Mouse (Mus musculus) liver, embryonic 12.5 days (tissue): ENCODE results near the gene Cnst. TPM values are rescaled to one million over a fixed set of nuclear protein-coding genes. Genes with fewer than 3 reads are reported as not detected.

Source experiments
- ATAC-seq: fragments of 200-750 bp; cut with Nextera tagmentation; 2 replicates; pipeline ENCODE4 v1.8.0; 2017; ENCODE audit warnings: moderate number of reproducible peaks, mild to moderate bottlenecking, moderate library complexity
- H3K27ac ChIP-seq: fragments of 300-500 bp; sonication (generic); 2 replicates; pipeline ENCODE4 v1.5.1; 2016; ENCODE audit warnings: mild to moderate bottlenecking
- H3K27me3 ChIP-seq: fragments of 300-500 bp; sonication (generic); replicated peaks from 2 replicates; pipeline ENCODE4 v1.6.1; 2016; ENCODE audit warnings: mild to moderate bottlenecking, moderate library complexity
- H3K36me3 ChIP-seq: fragments of 300-500 bp; sonication (generic); 2 replicates; pipeline ENCODE4 v1.6.1; 2016; ENCODE audit warnings: mild to moderate bottlenecking, moderate library complexity
- H3K4me1 ChIP-seq: fragments of 300-500 bp; sonication (generic); 2 replicates; pipeline ENCODE4 v1.6.1; 2016
- H3K4me2 ChIP-seq: fragments of 300-500 bp; sonication (generic); 2 replicates; pipeline ENCODE4 v1.6.1; 2016; ENCODE audit warnings: mild to moderate bottlenecking, moderate library complexity
- H3K4me3 ChIP-seq: fragments of 300-500 bp; sonication (generic); 2 replicates; pipeline ENCODE4 v1.5.1; 2016; ENCODE audit warnings: mild to moderate bottlenecking, moderate library complexity
- H3K9ac ChIP-seq: fragments of 300-500 bp; sonication (generic); 2 replicates; pipeline ENCODE4 v1.6.1; 2016; ENCODE audit warnings: mild to moderate bottlenecking, moderate library complexity
- H3K9me3 ChIP-seq: fragments of 300-500 bp; sonication (generic); replicated peaks from 2 replicates; pipeline ENCODE4 v1.6.1; 2016; ENCODE audit warnings: mild to moderate bottlenecking, moderate library complexity
- WGBS: fragments of 180-500 bp; shearing (Covaris S2); methylation state at CpG from one replicate; pipeline ENCODE4 v1.1.7; 2016; ENCODE audit not compliant: insufficient replicate concordance; 5-methylcytosine and 5-hydroxymethylcytosine counted together
- polyA plus RNA-seq: library from polyadenylated mRNA; unstranded; fragments of >200 nt; fragmentation: Nextera tagmentation; extraction: Ambion mirVana; gene quantifications from 2 replicates; pipeline ENCODE4 v1.2.1, GENCODE M21; 2016

Cnst gene
- polyA plus RNA-seq, 1 experiment from 2014 or later = 18.7 TPM

DNA sequence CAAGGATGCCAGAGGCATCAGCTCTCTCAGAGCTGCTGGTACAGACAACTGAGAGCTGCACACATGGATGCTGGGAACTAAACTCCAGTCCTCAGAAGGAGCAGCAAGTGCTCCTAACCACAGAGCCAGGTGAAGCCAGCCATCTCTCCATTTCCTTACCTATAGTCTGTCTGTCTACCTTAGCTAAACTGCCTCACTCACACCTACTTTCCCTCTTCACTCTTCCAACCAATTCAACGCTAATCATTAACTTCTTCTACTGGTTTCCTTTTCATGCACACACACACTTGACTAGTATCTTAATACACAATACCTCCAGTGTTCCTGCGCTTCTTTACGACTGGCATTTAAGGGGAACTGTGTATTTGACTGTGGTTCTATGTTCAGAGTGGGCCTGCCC, 6.3 kb upstream of the Cnst start:
- Histone ChIP-seq H3K27ac (no peak overlapping the region), H3K9me3 (no peaks in the 10 kb centered on the region), H3K36me3 (peaks cover 80% of the 10 kb centered on the region), H3K4me3 (no peak overlapping the region), H3K4me1 (peaks cover 9% of the 10 kb centered on the region), H3K27me3 (no peaks in the 10 kb centered on the region), H3K4me2 (no peak overlapping the region), H3K9ac (no peak overlapping the region)
- ATAC-seq = no peak
- WGBS = 85% methylated on average over 3 of the region's 3 CpGs

GRCm38 (mm10) chr1:179541502-179541901, 4.7 kb upstream of the Cnst start:
- no peak overlapping the region for H3K9ac ChIP-seq
- peaks cover 15% of the 10 kb centered on the region for H3K4me1 ChIP-seq
- no peak for ATAC-seq
- no peaks in the 10 kb centered on the region for H3K9me3 ChIP-seq
- no peak overlapping the region for H3K27ac ChIP-seq
- H3K27me3 ChIP-seq = no peaks in the 10 kb centered on the region
- peaks cover 67% of the 10 kb centered on the region for H3K36me3 ChIP-seq
- H3K4me3 ChIP-seq = no peak overlapping the region
- WGBS = 49% methylated on average over 3 of the region's 3 CpGs
- no peak overlapping the region for H3K4me2 ChIP-seq

DNA sequence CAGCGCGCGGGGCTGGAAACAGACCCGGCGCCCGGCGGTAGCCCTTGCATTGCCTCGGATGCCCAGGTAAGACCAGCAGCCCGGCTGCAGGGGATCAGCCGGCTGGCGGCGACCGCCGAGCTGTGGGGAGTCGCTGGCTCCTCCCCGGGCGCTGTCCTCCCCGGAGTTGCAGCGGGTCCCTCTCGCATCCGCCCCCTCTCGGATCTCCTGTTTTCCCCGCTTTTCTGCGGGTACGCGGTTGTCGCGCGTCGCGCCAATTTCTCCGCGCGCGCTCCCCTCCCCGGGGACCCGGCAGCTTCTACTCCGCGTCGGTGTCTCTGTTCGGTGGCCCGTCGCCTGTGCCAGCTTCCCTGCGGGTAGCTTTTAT, 364 bp downstream of the Cnst start:
- 2% methylated on average over 44 of the region's 44 CpGs for WGBS
- Histone ChIP-seq H3K4me1 (peaks cover 57% of the 10 kb centered on the region), H3K27me3 (no peaks in the 10 kb centered on the region), H3K27ac (peak overlapping the region; percentile 97), H3K4me2 (peak overlapping the region; percentile 75), H3K4me3 (peak overlapping the region; percentile 91), H3K9ac (peak overlapping the region; percentile 94), H3K9me3 (no peaks in the 10 kb centered on the region), H3K36me3 (peaks cover 34% of the 10 kb centered on the region)
- ATAC-seq = peak; percentile 79

GRCm38 (mm10) chr1:179547176-179547575, 1.0 kb downstream of the Cnst start:
- Histone ChIP-seq H3K27me3 (no peaks in the 10 kb centered on the region), H3K4me2 (peak overlapping the region; percentile 75), H3K4me1 (peaks cover 63% of the 10 kb centered on the region), H3K9ac (peak overlapping the region; percentile 94), H3K9me3 (no peaks in the 10 kb centered on the region), H3K4me3 (peak overlapping the region; percentile 91), H3K36me3 (peaks cover 30% of the 10 kb centered on the region), H3K27ac (peak overlapping the region; percentile 97)
- no peak for ATAC-seq
- 16% methylated on average over 5 of the region's 5 CpGs for WGBS

GRCm38 (mm10) chr1:179548220-179548619, 2.0 kb downstream of the Cnst start:
- peaks cover 73% of the 10 kb centered on the region for H3K4me1 ChIP-seq
- H3K27ac ChIP-seq = peak overlapping the region; percentile 97; the same call in 1 of the 2 replicates
- peak overlapping the region; percentile 91 for H3K4me3 ChIP-seq
- peaks cover 21% of the 10 kb centered on the region for H3K36me3 ChIP-seq
- H3K27me3 ChIP-seq = no peaks in the 10 kb centered on the region
- WGBS = 82% methylated on average over 11 of the region's 11 CpGs
- no peaks in the 10 kb centered on the region for H3K9me3 ChIP-seq
- peak overlapping the region; percentile 94 for H3K9ac ChIP-seq
- H3K4me2 ChIP-seq = peak overlapping the region; percentile 75
- no peak for ATAC-seq

GRCm38 (mm10) chr1:179548996-179549752, 3.0 kb downstream of the Cnst start:
- Histone ChIP-seq H3K4me2 (peak overlapping the region; percentile 27; the same call in 1 of the 2 replicates), H3K9me3 (no peaks in the 10 kb centered on the region), H3K4me3 (no peak overlapping the region), H3K36me3 (peaks cover 12% of the 10 kb centered on the region; the same call in 1 of the 2 replicates), H3K27me3 (no peaks in the 10 kb centered on the region), H3K4me1 (peaks cover 81% of the 10 kb centered on the region), H3K27ac (peak overlapping the region; percentile 78), H3K9ac (peak overlapping the region; percentile 17)
- no peak for ATAC-seq
- WGBS = 84% methylated on average over 5 of the region's 5 CpGs

DNA sequence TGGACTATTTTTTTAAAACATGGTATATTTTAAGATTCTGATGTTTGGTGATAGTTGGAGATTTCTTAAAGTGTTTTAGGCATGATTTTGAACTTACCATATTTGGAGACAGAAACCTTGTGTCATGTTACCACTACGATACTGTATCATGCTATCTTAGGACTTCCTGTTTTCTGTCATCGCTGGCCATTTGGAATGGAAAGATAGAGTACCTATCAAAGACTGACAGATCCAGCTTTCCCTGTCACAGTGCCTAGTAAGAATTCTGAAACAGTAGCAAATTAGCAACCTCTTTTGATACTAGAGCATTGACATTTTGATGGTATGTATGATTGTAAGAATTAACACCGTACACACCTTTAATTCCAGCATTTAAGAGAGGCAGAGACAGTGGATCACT, 5.2 kb downstream of the Cnst start:
- WGBS = 26% methylated on average over 3 of the region's 3 CpGs
- H3K27me3 ChIP-seq = no peaks in the 10 kb centered on the region
- peaks cover 9% of the 10 kb centered on the region; the same call in 1 of the 2 replicates for H3K36me3 ChIP-seq
- H3K27ac ChIP-seq = peak overlapping the region; percentile 90
- ATAC-seq = peak; percentile 81
- peak overlapping the region; percentile 60 for H3K4me2 ChIP-seq
- peaks cover 73% of the 10 kb centered on the region for H3K4me1 ChIP-seq
- no peaks in the 10 kb centered on the region for H3K9me3 ChIP-seq
- H3K4me3 ChIP-seq = peak overlapping the region; percentile 26
- peak overlapping the region; percentile 55 for H3K9ac ChIP-seq

DNA sequence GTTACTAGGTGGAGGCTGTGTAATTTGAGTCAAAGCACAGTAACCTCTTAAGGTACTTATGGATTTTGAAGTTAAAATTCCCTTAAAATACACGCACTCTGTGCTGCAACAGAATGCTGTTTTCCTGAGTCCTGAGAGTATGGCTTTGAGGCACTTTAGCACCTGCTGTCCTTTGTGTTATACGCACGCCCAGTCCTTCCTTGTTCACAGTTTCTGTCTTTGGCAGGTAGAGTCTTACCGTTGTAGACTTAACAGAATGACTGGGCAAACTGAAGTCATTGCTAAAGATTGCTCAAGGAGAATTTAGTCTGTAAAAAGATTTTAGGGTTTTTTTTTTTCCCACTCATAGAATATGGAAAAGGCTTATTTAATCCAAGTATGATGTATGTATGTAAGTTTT, 5.8 kb downstream of the Cnst start:
- no peak for ATAC-seq
- peak overlapping the region; percentile 60 for H3K4me2 ChIP-seq
- no peaks in the 10 kb centered on the region for H3K9me3 ChIP-seq
- H3K27me3 ChIP-seq = no peaks in the 10 kb centered on the region
- peaks cover 9% of the 10 kb centered on the region; the same call in 1 of the 2 replicates for H3K36me3 ChIP-seq
- WGBS = 52% methylated on average over 4 of the region's 4 CpGs
- H3K9ac ChIP-seq = peak overlapping the region; percentile 56
- H3K4me1 ChIP-seq = peaks cover 76% of the 10 kb centered on the region
- peak overlapping the region; percentile 90 for H3K27ac ChIP-seq
- H3K4me3 ChIP-seq = peak overlapping the region; percentile 26

DNA sequence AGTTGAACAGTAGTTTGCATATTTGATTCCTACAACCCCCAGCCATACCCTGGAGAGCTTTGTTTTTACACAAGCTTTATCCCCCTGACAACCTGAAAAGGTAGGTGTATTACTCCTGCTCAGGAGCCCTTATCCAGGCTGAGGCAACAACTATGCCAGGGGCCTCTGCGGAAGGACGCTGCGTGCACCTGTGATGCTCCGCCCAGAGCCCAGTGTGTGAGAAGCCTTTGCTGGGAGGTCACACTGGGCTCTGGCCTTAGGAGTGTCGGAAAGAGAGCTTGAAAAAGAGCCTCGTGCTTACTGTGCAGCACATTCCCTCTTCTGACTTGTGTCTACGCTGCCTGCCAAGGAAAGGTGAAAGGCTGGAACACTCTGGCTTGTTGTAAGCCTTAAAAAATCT, 6.6 kb downstream of the Cnst start:
- ATAC-seq = peak; percentile 74
- H3K4me1 ChIP-seq = peaks cover 72% of the 10 kb centered on the region
- peak overlapping the region; percentile 56 for H3K9ac ChIP-seq
- H3K27me3 ChIP-seq = no peaks in the 10 kb centered on the region
- 53% methylated on average over 7 of the region's 7 CpGs for WGBS
- H3K9me3 ChIP-seq = no peaks in the 10 kb centered on the region
- H3K36me3 ChIP-seq = peaks cover 9% of the 10 kb centered on the region; the same call in 1 of the 2 replicates
- H3K4me2 ChIP-seq = peak overlapping the region; percentile 60
- H3K27ac ChIP-seq = peak overlapping the region; percentile 90
- no peak overlapping the region for H3K4me3 ChIP-seq

DNA sequence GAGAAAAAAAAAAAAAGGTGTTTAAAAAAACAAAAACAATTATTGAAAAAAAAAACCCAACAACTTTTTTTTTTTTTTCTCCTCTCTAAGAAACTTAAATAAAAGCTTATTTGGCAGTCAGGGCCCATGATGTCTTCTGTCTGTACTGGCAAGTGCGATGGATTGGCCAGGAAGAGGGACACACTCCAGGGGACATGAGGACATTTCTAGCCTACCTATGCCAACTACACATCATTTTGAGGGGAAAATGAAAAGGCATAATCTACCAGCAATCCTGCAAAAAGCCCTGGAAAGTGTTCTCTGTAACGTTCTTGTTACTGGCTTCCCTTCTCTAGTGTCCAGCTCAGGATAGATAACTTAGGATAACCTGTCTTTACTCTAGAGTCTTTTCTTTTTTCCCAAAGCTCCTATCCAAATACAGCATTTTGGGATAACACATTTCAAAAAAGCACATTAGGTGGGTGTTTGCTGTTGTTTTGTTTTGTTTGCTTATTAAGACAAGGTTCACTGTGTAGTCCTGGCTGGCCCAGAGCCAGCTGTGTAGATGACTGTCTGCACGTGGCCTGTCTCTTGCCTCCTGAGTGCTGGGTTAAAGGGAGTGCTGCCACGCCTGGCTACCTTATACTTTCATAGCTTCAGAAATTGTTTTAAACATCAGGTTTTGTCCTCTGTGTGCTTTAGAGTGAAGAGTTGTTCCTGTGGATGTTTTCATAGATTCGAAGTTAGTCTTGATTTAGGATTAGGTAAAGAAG, 7.2 kb downstream of the Cnst start:
- no peak overlapping the region for H3K4me3 ChIP-seq
- H3K36me3 ChIP-seq = peaks cover 6% of the 10 kb centered on the region; the same call in 1 of the 2 replicates
- H3K4me2 ChIP-seq = 0 out of 2 replicates have a peak overlapping the region, but pooled peaks have one; percentile 60
- 0 out of 2 replicates have a peak overlapping the region, but pooled peaks have one; percentile 14 for H3K9ac ChIP-seq
- 68% methylated on average over 5 of the region's 5 CpGs for WGBS
- no peaks in the 10 kb centered on the region for H3K9me3 ChIP-seq
- no peak for ATAC-seq
- no peaks in the 10 kb centered on the region for H3K27me3 ChIP-seq
- H3K27ac ChIP-seq = peak overlapping the region; percentile 62
- H3K4me1 ChIP-seq = peaks cover 66% of the 10 kb centered on the region

DNA sequence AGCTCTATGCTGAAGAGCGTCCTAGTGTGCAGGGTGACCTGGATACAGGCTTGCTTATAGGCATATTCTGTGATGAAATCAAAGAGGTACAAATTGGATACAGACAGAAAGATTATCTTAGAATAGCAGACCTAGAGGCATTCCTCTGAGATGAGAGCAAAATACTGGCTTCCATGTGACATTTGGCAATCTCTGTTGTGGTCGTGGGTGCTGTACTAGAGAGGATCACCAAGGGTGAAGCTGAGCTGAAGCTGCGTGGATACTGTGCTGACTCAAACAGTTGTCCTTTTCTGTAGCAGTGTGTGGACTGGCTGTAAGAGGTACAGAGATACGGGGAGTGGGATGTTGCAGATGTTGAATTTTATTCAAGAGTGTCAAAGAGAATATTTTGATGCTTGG, 7.8 kb downstream of the Cnst start:
- no peak overlapping the region for H3K4me3 ChIP-seq
- peak overlapping the region; percentile 62; the same call in 1 of the 2 replicates for H3K27ac ChIP-seq
- H3K4me1 ChIP-seq = peaks cover 61% of the 10 kb centered on the region
- H3K4me2 ChIP-seq = no peak overlapping the region
- H3K9ac ChIP-seq = peak overlapping the region; percentile 14; the same call in 1 of the 2 replicates
- H3K27me3 ChIP-seq = no peaks in the 10 kb centered on the region
- H3K9me3 ChIP-seq = no peaks in the 10 kb centered on the region
- peaks cover 5% of the 10 kb centered on the region; the same call in 1 of the 2 replicates for H3K36me3 ChIP-seq
- no peak for ATAC-seq
- 63% methylated on average over 4 of the region's 4 CpGs for WGBS

DNA sequence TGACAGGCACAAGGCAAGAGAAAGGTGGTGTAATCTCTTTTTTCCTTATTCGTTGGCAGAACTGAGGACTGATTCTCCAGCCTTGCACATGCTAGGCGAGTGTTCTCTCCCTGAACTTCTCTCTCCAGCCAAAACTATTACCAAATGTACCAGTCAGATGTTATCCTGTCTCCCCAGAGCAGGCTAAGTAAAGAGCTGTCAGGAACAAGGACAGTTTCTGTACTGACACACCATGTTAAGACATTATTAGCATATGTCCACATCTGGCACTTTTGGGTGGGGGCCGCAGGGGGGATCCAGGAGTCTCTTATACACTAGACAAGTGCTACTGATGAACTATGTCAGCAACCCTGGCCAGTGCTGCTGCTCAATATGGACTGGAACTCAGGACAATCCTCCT, 10.8 kb downstream of the Cnst start:
- WGBS = 72% methylated on average over 3 of the region's 3 CpGs
- no peak overlapping the region for H3K4me2 ChIP-seq
- H3K4me1 ChIP-seq = peaks cover 43% of the 10 kb centered on the region
- H3K27me3 ChIP-seq = no peaks in the 10 kb centered on the region
- H3K4me3 ChIP-seq = no peak overlapping the region
- ATAC-seq = no peak
- no peak overlapping the region for H3K27ac ChIP-seq
- no peaks in the 10 kb centered on the region for H3K36me3 ChIP-seq
- no peaks in the 10 kb centered on the region for H3K9me3 ChIP-seq
- H3K9ac ChIP-seq = no peak overlapping the region
